Mouse (Mus musculus) stomach, postnatal 0 days (tissue): Measurements from ENCODE around the gene Gm21149.
"Not testable (repeated sequence)": the region's sequence is repeated elsewhere in the genome, so short reads cannot be mapped to it uniquely, and the experiment has no call there.

ENCODE experiments used
- CTCF ChIP-seq: IDR thresholded peaks from 2 replicates; pipeline ENCODE4 v1.5.1; 2016; ENCODE audit warnings: antibody characterized with exemption, low read depth, mild to moderate bottlenecking, moderate library complexity
- EP300 ChIP-seq: optimal IDR thresholded peaks from 2 replicates; pipeline ENCODE3; 2016; ENCODE audit warnings: antibody characterized with exemption

- TF ChIP-seq CTCF, EP300: not testable (repeated sequence)
Observed at GRCm38 (mm10) chr5:15509911-15510310, 33.6 kb upstream of the Gm21149 start.
